Mouse (Mus musculus) embryonic facial prominence, embryonic 13.5 days (tissue): ENCODE data around the gene Slc24a1. TPM values are rescaled to one million over a fixed set of nuclear protein-coding genes. Genes with fewer than 3 reads are reported as not detected.

ENCODE experiments used
- ATAC-seq: fragments of 200-750 bp; cut with Nextera tagmentation; 2 replicates; pipeline ENCODE4 v1.8.0; 2017; ENCODE audit warnings: low read depth; ENCODE audit not compliant: insufficient number of reproducible peaks, insufficient read depth, low FRiP score, low TSS enrichment
- H3K27ac ChIP-seq: fragments of 300-500 bp; sonication (generic); 2 replicates; pipeline ENCODE4 v1.5.1; 2015; ENCODE audit warnings: moderate library complexity, mild to moderate bottlenecking, inconsistent platforms
- H3K27me3 ChIP-seq: fragments of 300-500 bp; sonication (generic); 2 replicates; pipeline ENCODE4 v1.6.1; 2015; ENCODE audit warnings: mild to moderate bottlenecking, inconsistent platforms
- H3K36me3 ChIP-seq: fragments of 300-500 bp; sonication (generic); 2 replicates; pipeline ENCODE4 v1.6.1; 2015; ENCODE audit warnings: mild to moderate bottlenecking, inconsistent platforms
- H3K4me1 ChIP-seq: fragments of 300-500 bp; sonication (generic); 2 replicates; pipeline ENCODE4 v1.6.1; 2015; ENCODE audit warnings: inconsistent platforms
- H3K4me2 ChIP-seq: fragments of 300-500 bp; sonication (generic); 2 replicates; pipeline ENCODE4 v1.6.1; 2015; ENCODE audit warnings: moderate library complexity, mild to moderate bottlenecking, inconsistent platforms
- H3K4me3 ChIP-seq: fragments of 300-500 bp; sonication (generic); 2 replicates; pipeline ENCODE4 v1.5.1; 2015; ENCODE audit warnings: mild to moderate bottlenecking, inconsistent platforms
- H3K9ac ChIP-seq: fragments of 300-500 bp; sonication (generic); 2 replicates; pipeline ENCODE4 v1.6.1; 2015; ENCODE audit warnings: mild to moderate bottlenecking, inconsistent platforms
- H3K9me3 ChIP-seq: fragments of 300-500 bp; sonication (generic); 2 replicates; pipeline ENCODE4 v1.6.1; 2016; ENCODE audit warnings: inconsistent platforms
- WGBS: fragments of 180-500 bp; shearing (Covaris S2); methylation state at CpG from one replicate; pipeline ENCODE4 v1.1.7; 2015; ENCODE audit warnings: mixed read lengths; 5-methylcytosine and 5-hydroxymethylcytosine counted together
- polyA plus RNA-seq: library from polyadenylated mRNA; unstranded; fragments of >200 nt; fragmentation: Nextera tagmentation; extraction: Ambion mirVana; gene quantifications from 2 replicates; pipeline ENCODE4 v1.2.1, GENCODE M21; 2015

Slc24a1 gene
- polyA plus RNA-seq, 1 experiment from 2014 or later, result not detected

GRCm38 (mm10) chr9:64936508-64936907 is 14.9 kb downstream of the Slc24a1 start:
- Histone ChIP-seq H3K27ac (no peak overlapping the region), H3K9me3 (no peaks in the 10 kb centered on the region)
- no peak for ATAC-seq

GRCm38 (mm10) chr9:64934015-64934754 is 17.2 kb downstream of the Slc24a1 start:
- Histone ChIP-seq H3K9ac (no peak overlapping the region), H3K4me1 (no peaks in the 10 kb centered on the region), H3K27me3 (no peaks in the 10 kb centered on the region), H3K36me3 (no peaks in the 10 kb centered on the region), H3K27ac (0 out of 2 replicates have a peak overlapping the region, but pooled peaks have one; percentile 11), H3K4me3 (no peak overlapping the region), H3K9me3 (no peaks in the 10 kb centered on the region), H3K4me2 (0 out of 2 replicates have a peak overlapping the region, but pooled peaks have one; percentile 10)
- ATAC-seq, result peak; percentile 56; the same call in 1 of the 2 replicates
- 60% methylated on average over 15 of the region's 15 CpGs for WGBS

More at GRCm38 (mm10) chr9:64936508-64936907, 14.9 kb downstream of the Slc24a1 start:
- Histone ChIP-seq H3K4me2 (no peak overlapping the region), H3K36me3 (no peaks in the 10 kb centered on the region), H3K4me3 (no peak overlapping the region), H3K4me1 (peaks cover 9% of the 10 kb centered on the region; the same call in 1 of the 2 replicates), H3K27me3 (no peaks in the 10 kb centered on the region), H3K9ac (no peak overlapping the region)
- 8% methylated on average over 6 of the region's 6 CpGs for WGBS

- Histone ChIP-seq H3K27me3 (no peaks in the 10 kb centered on the region), H3K9me3 (no peaks in the 10 kb centered on the region), H3K36me3 (no peaks in the 10 kb centered on the region), H3K4me1 (no peaks in the 10 kb centered on the region), H3K27ac (no peak overlapping the region), H3K4me2 (no peak overlapping the region), H3K9ac (no peak overlapping the region; the same call in 1 of the 2 replicates), H3K4me3 (no peak overlapping the region)
- no peak for ATAC-seq
- WGBS, result 78% methylated on average over 7 of the region's 7 CpGs
These were observed 19.4 kb downstream of the Slc24a1 start for GRCm38 (mm10) chr9:64931751-64932610.

GRCm38 (mm10) chr9:64930256-64930655 is 21.2 kb downstream of the Slc24a1 start:
- Histone ChIP-seq H3K27ac (no peak overlapping the region), H3K36me3 (no peaks in the 10 kb centered on the region), H3K4me1 (peaks cover 10% of the 10 kb centered on the region), H3K9ac (no peak overlapping the region), H3K9me3 (no peaks in the 10 kb centered on the region), H3K4me2 (no peak overlapping the region), H3K4me3 (no peak overlapping the region), H3K27me3 (no peaks in the 10 kb centered on the region)
- WGBS, result 74% methylated on average over 4 of the region's 4 CpGs
- no peak for ATAC-seq

GRCm38 (mm10) chr9:64926201-64926991 is 25.0 kb downstream of the Slc24a1 start:
- Histone ChIP-seq H3K27me3 (no peaks in the 10 kb centered on the region), H3K36me3 (no peaks in the 10 kb centered on the region), H3K4me3 (no peak overlapping the region), H3K27ac (peak overlapping the region; percentile 28; the same call in 1 of the 2 replicates), H3K4me2 (no peak overlapping the region), H3K9ac (no peak overlapping the region), H3K9me3 (no peaks in the 10 kb centered on the region), H3K4me1 (peaks cover 10% of the 10 kb centered on the region)
- peak; percentile 71 for ATAC-seq
- 57% methylated on average over 8 of the region's 8 CpGs for WGBS

- 74% methylated on average over 5 of the region's 5 CpGs for WGBS
- Histone ChIP-seq H3K9me3 (no peaks in the 10 kb centered on the region), H3K27me3 (no peaks in the 10 kb centered on the region), H3K4me1 (peaks cover 10% of the 10 kb centered on the region), H3K36me3 (no peaks in the 10 kb centered on the region), H3K4me3 (no peak overlapping the region), H3K4me2 (no peak overlapping the region), H3K27ac (0 out of 2 replicates have a peak overlapping the region, but pooled peaks have one; percentile 28), H3K9ac (no peak overlapping the region)
- ATAC-seq, result no peak
These were observed 25.6 kb downstream of the Slc24a1 start for GRCm38 (mm10) chr9:64925771-64926170.

GRCm38 (mm10) chr9:64918560-64918959 is 32.8 kb downstream of the Slc24a1 start:
- Histone ChIP-seq H3K36me3 (peaks cover 7% of the 10 kb centered on the region), H3K4me1 (no peaks in the 10 kb centered on the region), H3K4me3 (peak overlapping the region; percentile 42), H3K4me2 (peak overlapping the region; percentile 56), H3K27me3 (no peaks in the 10 kb centered on the region), H3K9me3 (no peaks in the 10 kb centered on the region), H3K27ac (peak overlapping the region; percentile 66), H3K9ac (peak overlapping the region; percentile 59)
- whole genome bisulfite sequencing, result 33% methylated on average over 16 of the region's 16 CpGs
- no peak for ATAC-seq

- peaks cover 32% of the 10 kb centered on the region for H3K36me3 ChIP-seq
- 74% methylated on average over 4 of the region's 4 CpGs for WGBS
- H3K4me1 ChIP-seq, result no peaks in the 10 kb centered on the region
- H3K27ac ChIP-seq, result no peak overlapping the region
- no peak overlapping the region for H3K4me2 ChIP-seq
- no peak overlapping the region for H3K9ac ChIP-seq
- no peaks in the 10 kb centered on the region for H3K27me3 ChIP-seq
- no peaks in the 10 kb centered on the region for H3K9me3 ChIP-seq
- no peak for ATAC-seq
- no peak overlapping the region for H3K4me3 ChIP-seq
These were observed 36.8 kb downstream of the Slc24a1 start for GRCm38 (mm10) chr9:64914629-64915028.

- H3K27me3 ChIP-seq, result no peaks in the 10 kb centered on the region
- H3K9me3 ChIP-seq, result no peaks in the 10 kb centered on the region
- no peak overlapping the region for H3K4me2 ChIP-seq
- no peak overlapping the region for H3K27ac ChIP-seq
- H3K36me3 ChIP-seq, result peaks cover 32% of the 10 kb centered on the region
- no peak overlapping the region for H3K4me3 ChIP-seq
- 87% methylated on average over 2 of the region's 2 CpGs for WGBS
- no peak for ATAC-seq
- H3K4me1 ChIP-seq, result no peaks in the 10 kb centered on the region
- H3K9ac ChIP-seq, result no peak overlapping the region
These were observed 37.4 kb downstream of the Slc24a1 start for GRCm38 (mm10) chr9:64913973-64914372.

GRCm38 (mm10) chr9:64913406-64913805 is 38.0 kb downstream of the Slc24a1 start:
- H3K4me2 ChIP-seq, result no peak overlapping the region
- 93% methylated on average over 4 of the region's 4 CpGs for whole genome bisulfite sequencing
- H3K4me3 ChIP-seq, result no peak overlapping the region
- H3K27ac ChIP-seq, result no peak overlapping the region
- no peaks in the 10 kb centered on the region for H3K9me3 ChIP-seq
- no peaks in the 10 kb centered on the region for H3K27me3 ChIP-seq
- ATAC-seq, result no peak
- H3K4me1 ChIP-seq, result no peaks in the 10 kb centered on the region
- peaks cover 32% of the 10 kb centered on the region for H3K36me3 ChIP-seq
- H3K9ac ChIP-seq, result no peak overlapping the region

GRCm38 (mm10) chr9:64907441-64907840 is 44.0 kb downstream of the Slc24a1 start:
- peaks cover 36% of the 10 kb centered on the region; the same call in 1 of the 2 replicates for H3K36me3 ChIP-seq
- H3K4me1 ChIP-seq, result no peaks in the 10 kb centered on the region
- no peaks in the 10 kb centered on the region for H3K9me3 ChIP-seq
- ATAC-seq, result no peak
- 91% methylated on average over 3 of the region's 3 CpGs for WGBS
- no peak overlapping the region for H3K4me3 ChIP-seq
- no peak overlapping the region for H3K9ac ChIP-seq
- no peaks in the 10 kb centered on the region for H3K27me3 ChIP-seq
- no peak overlapping the region for H3K27ac ChIP-seq
- no peak overlapping the region for H3K4me2 ChIP-seq
